Mouse (Mus musculus) cerebellum, postnatal 14 days (tissue): ENCODE measurements at regions not wholly inside any gene's neighbourhood (a gene's known extent, or its start where the extent isn't known, plus 50 kb on each side); places are given as distances from the start of the nearest gene placed in this dataset.
"Not testable (repeated sequence)": the region's sequence is repeated elsewhere in the genome, so short reads cannot be mapped to it uniquely, and the experiment has no call there.

Source experiments
- DNase-seq, 2 experiments: peaks; one replicate each; pipeline ENCODE4 v3.0.0; 2021; ENCODE audit warnings: mixed read lengths in 2 of 2

GRCm38 (mm10) chr15:38410462-38410861, 985.1 kb downstream of the 4930447A16Rik start:
- no peak for DNase-seq

GRCm38 (mm10) chr15:38412481-38412880, 987.1 kb downstream of the 4930447A16Rik start:
- no peak for DNase-seq

GRCm38 (mm10) chr15:38413329-38413728, 988.0 kb downstream of the 4930447A16Rik start:
- no peak for DNase-seq

- no peak for DNase-seq
Observed at GRCm38 (mm10) chr15:38414318-38415090, 989.1 kb downstream of the 4930447A16Rik start.

GRCm38 (mm10) chr15:38415091-38415486, 989.7 kb downstream of the 4930447A16Rik start:
- no peak for DNase-seq

- no peak for DNase-seq
Observed at GRCm38 (mm10) chr15:38419621-38420020, 994.3 kb downstream of the 4930447A16Rik start.

GRCm38 (mm10) chr15:38420784-38421183, 995.4 kb downstream of the 4930447A16Rik start:
- no peak for DNase-seq

GRCm38 (mm10) chr15:38422741-38423140, 997.4 kb downstream of the 4930447A16Rik start:
- DNase-seq = no peak

GRCm38 (mm10) chr15:38425506-38425905, 1000.2 kb downstream of the 4930447A16Rik start:
- no peak for DNase-seq

GRCm38 (mm10) chr15:38427966-38428365, 1002.6 kb downstream of the 4930447A16Rik start:
- DNase-seq = no peak

GRCm38 (mm10) chr15:38431668-38432067, 1006.3 kb downstream of the 4930447A16Rik start:
- no peak for DNase-seq

GRCm38 (mm10) chr15:38433386-38433785, 1008.0 kb downstream of the 4930447A16Rik start:
- DNase-seq = no peak

GRCm38 (mm10) chr15:38434239-38434638, 1008.9 kb downstream of the 4930447A16Rik start:
- not testable (repeated sequence) for DNase-seq
